Mouse (Mus musculus) C2C12 (cell line): ENCODE data around the gene S100a11. TPM values are rescaled to one million over a fixed set of nuclear protein-coding genes. Genes with fewer than 3 reads are reported as not detected.

Source experiments
- H3K27me3 ChIP-seq: one replicate; pipeline ENCODE4 v1.6.1; 2011; ENCODE audit not compliant: control insufficient read depth, insufficient read depth, insufficient read length
- H3K36me3 ChIP-seq: one replicate; pipeline ENCODE4 v1.6.1; 2011; ENCODE audit not compliant: control insufficient read depth, insufficient read depth
- H3K4me3 ChIP-seq: one replicate; pipeline ENCODE4 v1.5.1; 2011; ENCODE audit warnings: mild to moderate bottlenecking, control low read depth; ENCODE audit not compliant: poor library complexity, insufficient read depth, severe bottlenecking
- H3K79me2 ChIP-seq: one replicate; pipeline ENCODE4 v1.6.1; 2011; ENCODE audit not compliant: control insufficient read depth, insufficient read depth
- H3K79me3 ChIP-seq: one replicate; pipeline ENCODE4 v1.6.1; 2011; ENCODE audit warnings: low read depth, control low read depth
- H3ac ChIP-seq: one replicate; pipeline ENCODE3; 2011; ENCODE audit warnings: low read depth; ENCODE audit not compliant: control insufficient read depth, insufficient read length
- CEBPB ChIP-seq: IDR thresholded peaks from one replicate; pipeline ENCODE4 v1.6.1; 2011; ENCODE audit warnings: low read depth, mild to moderate bottlenecking, control low read depth, moderate library complexity
- CTCF ChIP-seq: IDR thresholded peaks from one replicate; pipeline ENCODE4 v1.5.1; 2011; ENCODE audit not compliant: control insufficient read depth, insufficient read depth, insufficient read length
- FOSL1 ChIP-seq: IDR thresholded peaks from one replicate; pipeline ENCODE4 v1.8.0; 2011; ENCODE audit warnings: mild to moderate bottlenecking, low read length; ENCODE audit not compliant: poor library complexity, insufficient read depth, severe bottlenecking
- MAX ChIP-seq: IDR thresholded peaks from one replicate; pipeline ENCODE4 v1.6.1; 2011; ENCODE audit warnings: mild to moderate bottlenecking, control low read depth
- MYOD1 ChIP-seq: IDR thresholded peaks from one replicate; pipeline ENCODE4 v1.6.1; 2011; ENCODE audit warnings: low read depth; ENCODE audit not compliant: control insufficient read depth, insufficient read length
- MYOG ChIP-seq: IDR thresholded peaks from one replicate; pipeline ENCODE4 v1.6.1; 2011; ENCODE audit not compliant: control insufficient read depth, insufficient read length; ENCODE audit errors: extremely low read depth
- USF1 ChIP-seq: IDR thresholded peaks from one replicate; pipeline ENCODE4 v1.6.1; 2011; ENCODE audit warnings: low read depth, mild to moderate bottlenecking, control low read depth, moderate library complexity
- polyA plus RNA-seq: library from polyadenylated mRNA; unstranded; fragments of >200 nt; fragmentation: generic; extraction: Trizol; gene quantifications from one replicate; pipeline ENCODE4 v1.2.1, GENCODE M21; 2012; ENCODE audit warnings: missing spikeins

Gene S100a11
- polyA plus RNA-seq, 1 experiment, result 3,212 TPM

- Histone ChIP-seq H3K36me3 (peaks cover 25% of the 10 kb centered on the region), H3K4me3 (peak overlapping the region; percentile 71), H3K79me2 (peaks cover 45% of the 10 kb centered on the region), H3K79me3 (peaks cover 36% of the 10 kb centered on the region), H3ac (peak overlapping the region; percentile 16), H3K27me3 (no peaks in the 10 kb centered on the region)
- no peak for TF ChIP-seq FOSL1
- peak; percentile 8 for TF ChIP-seq MAX
Observed at GRCm38 (mm10) chr3:93554379-93554980, 34.2 kb downstream of the S100a11 start.

GRCm38 (mm10) chr3:93554981-93555877 lies 34.9 kb downstream of the S100a11 start, which contains the start of gene S100a10:
Gene S100a10, plus strand, starts transcription at chr3:93555080.
- no peaks in the 10 kb centered on the region for H3K27me3 ChIP-seq
- TF ChIP-seq MYOD1, result no peak
- no peak for TF ChIP-seq CTCF
- peaks cover 32% of the 10 kb centered on the region for H3K36me3 ChIP-seq
- H3K4me3 ChIP-seq, result peak within 1 kb of the TSS; percentile 71
- peaks cover 52% of the 10 kb centered on the region for H3K79me2 ChIP-seq
- H3K79me3 ChIP-seq, result peaks cover 43% of the 10 kb centered on the region
- H3ac ChIP-seq, result peak within 1 kb of the TSS; percentile 100

DNA sequence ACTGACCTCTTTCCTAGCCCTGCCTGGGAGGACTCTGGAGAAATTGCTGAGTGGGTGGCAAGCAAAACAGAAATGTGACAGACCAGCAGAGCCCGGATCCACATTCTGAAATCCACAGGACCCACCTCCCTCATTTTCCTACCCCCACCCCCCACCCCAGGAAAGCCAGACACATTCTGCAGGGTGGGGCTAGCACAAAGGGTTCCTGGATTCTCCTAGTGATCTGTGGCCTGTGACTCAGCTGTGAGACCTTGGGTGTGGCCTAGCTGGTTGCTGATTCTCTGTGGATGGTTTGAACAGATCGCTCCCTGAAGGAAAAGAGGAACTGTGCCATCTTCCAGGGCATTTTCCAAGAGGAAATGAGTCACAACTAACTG lies 35.6 kb downstream of the S100a11 start:
- H3K36me3 ChIP-seq, result peaks cover 39% of the 10 kb centered on the region
- H3K79me2 ChIP-seq, result peaks cover 59% of the 10 kb centered on the region
- peaks cover 49% of the 10 kb centered on the region for H3K79me3 ChIP-seq
- H3ac ChIP-seq, result peak overlapping the region; percentile 100
- no peaks in the 10 kb centered on the region for H3K27me3 ChIP-seq
- TF ChIP-seq FOSL1 (peak; percentile 12), USF1 (no peak), MYOG (no peak)
- peak overlapping the region; percentile 71 for H3K4me3 ChIP-seq

DNA sequence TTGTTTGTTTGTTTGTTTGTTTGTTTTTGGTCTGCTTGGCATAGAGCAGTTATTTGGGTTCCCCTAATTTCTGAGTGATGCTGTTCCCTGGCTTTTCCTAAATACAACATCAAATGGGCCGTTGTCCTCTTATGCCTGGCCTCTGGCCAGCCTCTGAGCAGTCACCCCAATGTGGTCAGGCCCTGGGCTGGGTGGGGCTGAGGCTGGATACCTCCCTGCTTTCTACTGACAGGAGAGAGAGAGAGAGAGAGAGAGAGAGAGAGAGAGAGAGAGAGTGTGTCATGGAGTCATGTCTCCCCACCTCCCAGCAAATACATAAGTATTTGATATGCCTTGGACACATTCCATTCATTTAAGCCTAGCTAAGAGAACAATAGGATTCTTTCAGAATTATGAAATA lies 36.3 kb downstream of the S100a11 start:
- H3K79me2 ChIP-seq, result peaks cover 66% of the 10 kb centered on the region
- H3K27me3 ChIP-seq, result no peaks in the 10 kb centered on the region
- peak overlapping the region; percentile 28 for H3ac ChIP-seq
- peak overlapping the region; percentile 71 for H3K4me3 ChIP-seq
- peaks cover 46% of the 10 kb centered on the region for H3K36me3 ChIP-seq
- H3K79me3 ChIP-seq, result peaks cover 56% of the 10 kb centered on the region
- TF ChIP-seq CEBPB, result no peak
- TF ChIP-seq MYOD1, result no peak
- TF ChIP-seq USF1, result no peak
- TF ChIP-seq MAX, result no peak
- TF ChIP-seq FOSL1, result no peak

GRCm38 (mm10) chr3:93557471-93557870 lies 37.2 kb downstream of the S100a11 start:
- Histone ChIP-seq H3K4me3 (peak overlapping the region; percentile 71), H3K79me2 (peaks cover 75% of the 10 kb centered on the region)

GRCm38 (mm10) chr3:93559961-93560360 lies 39.7 kb downstream of the S100a11 start:
- H3K79me3 ChIP-seq, result peaks cover 78% of the 10 kb centered on the region
- no peak overlapping the region for H3ac ChIP-seq
- H3K27me3 ChIP-seq, result no peaks in the 10 kb centered on the region
- no peak overlapping the region for H3K4me3 ChIP-seq
- TF ChIP-seq USF1 (no peak), MYOG (no peak), CTCF (no peak), CEBPB (no peak), FOSL1 (no peak), MYOD1 (no peak), MAX (no peak)
- peaks cover 91% of the 10 kb centered on the region for H3K79me2 ChIP-seq
- H3K36me3 ChIP-seq, result peaks cover 80% of the 10 kb centered on the region

More at GRCm38 (mm10) chr3:93557471-93557870, 37.2 kb downstream of the S100a11 start:
- peaks cover 55% of the 10 kb centered on the region for H3K36me3 ChIP-seq
- peaks cover 65% of the 10 kb centered on the region for H3K79me3 ChIP-seq
- TF ChIP-seq MAX (no peak), CTCF (no peak), MYOG (no peak), MYOD1 (no peak), USF1 (no peak), FOSL1 (no peak), CEBPB (no peak)
- no peaks in the 10 kb centered on the region for H3K27me3 ChIP-seq
- H3ac ChIP-seq, result no peak overlapping the region
